Mouse (Mus musculus): Measurements from ENCODE around the gene Fcrl6. TPM values are rescaled to one million over a fixed set of nuclear protein-coding genes. Genes with fewer than 3 reads are reported as not detected.

Fcrl6 gene
- polyA plus RNA-seq, 1 experiment from 2014 or later: not detected

- peak overlapping the region; percentile 97 for H3K4me2 ChIP-seq (ENCODE audit: low read length)
- H3K27ac ChIP-seq: peak overlapping the region; percentile 73
- H3K36me3 ChIP-seq (ENCODE audit: insufficient read depth, low read length): no peaks in the 10 kb centered on the region
- under 1% methylated on average over 64 of the region's 66 CpGs for WGBS
- peaks cover 6% of the 10 kb centered on the region; the same call in 1 of the 2 replicates for H3K4me1 ChIP-seq (replicated peaks; ENCODE audit: insufficient read depth, low read length)
- peaks cover 5% of the 10 kb centered on the region; the same call in 1 of the 2 replicates for H3K27me3 ChIP-seq (ENCODE audit: insufficient read depth, low read length)
- ATAC-seq (replicated peaks; ENCODE audit: low FRiP score, low read depth): peak; percentile 90
- peak overlapping the region; percentile 64 for H3K9ac ChIP-seq (ENCODE audit: low read depth, low read length)
- peak; percentile 90 for DNase-seq (ENCODE audit: low spot score)
- peak; percentile 73 for TF ChIP-seq CTCF (IDR thresholded peaks at IDR 0.05; ENCODE audit: low read depth)
- no peaks in the 10 kb centered on the region for H3K9me3 ChIP-seq (replicated peaks; ENCODE audit: low read length)
- peak overlapping the region; percentile 61 for H3K4me3 ChIP-seq (replicated peaks; ENCODE audit: low read depth, low read length)
Observed at GRCm38 (mm10) chr1:172562641-172563464, 39.5 kb downstream of the Fcrl6 start.

DNA sequence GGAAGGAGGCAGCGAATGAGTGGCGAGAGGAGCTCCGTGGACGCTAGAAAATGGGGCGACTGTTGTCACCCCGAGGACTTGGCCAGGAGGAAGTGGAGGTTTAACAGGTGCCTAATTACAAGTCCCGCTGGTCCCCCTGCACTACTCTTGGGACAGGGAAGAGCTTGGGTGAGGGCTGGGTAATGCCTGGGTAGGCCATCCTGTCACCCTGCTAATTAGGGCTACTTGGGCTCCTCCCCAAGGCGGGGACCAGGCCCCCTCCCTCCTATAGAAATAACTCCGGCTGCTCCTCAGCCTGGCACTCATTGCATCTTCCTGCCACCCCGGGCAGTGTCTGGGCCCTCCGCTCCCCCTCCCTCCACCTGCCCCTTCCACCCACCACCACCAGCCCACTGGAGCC lies 46.7 kb downstream of the Fcrl6 start, which contains the start of gene Vsig8:
Gene Vsig8 (plus strand): TSS at position 301 of the 400 bp plus-strand sequence.
- H3K27me3 ChIP-seq (ENCODE audit: insufficient read depth, low read length): no peaks in the 10 kb centered on the region
- H3K9ac ChIP-seq (ENCODE audit: low read depth, low read length): no peak within 1 kb of the TSS
- peaks cover 6% of the 10 kb centered on the region; the same call in 1 of the 2 replicates for H3K4me1 ChIP-seq (replicated peaks; ENCODE audit: insufficient read depth, low read length)
- no peak within 1 kb of the TSS for H3K27ac ChIP-seq
- WGBS: 68% methylated on average over 11 of the region's 11 CpGs
- ATAC-seq (replicated peaks; ENCODE audit: low FRiP score, low read depth) (no peak), DNase-seq (ENCODE audit: low spot score) (no peak)
- no peak for TF ChIP-seq CTCF (IDR thresholded peaks at IDR 0.05; ENCODE audit: low read depth)
- no peak within 1 kb of the TSS for H3K4me2 ChIP-seq (ENCODE audit: low read length)
- H3K4me3 ChIP-seq (replicated peaks; ENCODE audit: low read depth, low read length): no peak within 1 kb of the TSS
- no peaks in the 10 kb centered on the region for H3K9me3 ChIP-seq (replicated peaks; ENCODE audit: low read length)
- H3K36me3 ChIP-seq (ENCODE audit: insufficient read depth, low read length): no peaks in the 10 kb centered on the region

GRCm38 (mm10) chr1:172552623-172553022 lies 49.7 kb downstream of the Fcrl6 start:
- 48% methylated on average over 1 of the region's 1 CpGs for WGBS
- Histone ChIP-seq H3K4me2 (ENCODE audit: low read length) (no peak overlapping the region), H3K27me3 (ENCODE audit: insufficient read depth, low read length) (no peaks in the 10 kb centered on the region), H3K9me3 (replicated peaks; ENCODE audit: low read length) (no peaks in the 10 kb centered on the region), H3K36me3 (ENCODE audit: insufficient read depth, low read length) (no peaks in the 10 kb centered on the region), H3K27ac (no peak overlapping the region), H3K4me3 (replicated peaks; ENCODE audit: low read depth, low read length) (no peak overlapping the region), H3K9ac (ENCODE audit: low read depth, low read length) (no peak overlapping the region), H3K4me1 (replicated peaks; ENCODE audit: insufficient read depth, low read length) (peaks cover 19% of the 10 kb centered on the region; the same call in 1 of the 2 replicates)
- TF ChIP-seq CTCF (IDR thresholded peaks at IDR 0.05; ENCODE audit: low read depth): no peak
- peak; percentile 57 for DNase-seq (ENCODE audit: low spot score)
- no peak for ATAC-seq (replicated peaks; ENCODE audit: low FRiP score, low read depth)

DNA sequence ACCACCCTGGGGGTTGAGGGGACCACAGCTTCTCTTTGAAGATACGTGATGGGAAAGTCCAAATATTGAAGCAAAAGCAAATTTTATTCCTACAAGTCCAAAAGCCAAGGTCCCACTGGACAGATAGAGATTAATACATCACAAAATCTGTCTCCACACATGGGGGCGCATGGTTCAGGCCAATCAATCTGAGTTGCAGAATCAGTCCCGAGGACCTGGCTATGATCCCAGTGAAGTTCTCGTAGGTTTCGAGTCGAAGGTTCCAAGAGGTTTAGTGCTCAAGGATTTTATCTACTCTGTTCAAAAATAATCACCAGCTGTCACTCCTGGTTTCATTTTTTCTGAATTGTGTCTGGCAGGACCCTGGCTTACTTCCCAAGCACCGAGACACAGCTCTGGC lies 51.3 kb downstream of the Fcrl6 start:
- Histone ChIP-seq H3K4me2 (ENCODE audit: low read length) (peak overlapping the region; percentile 59), H3K27me3 (ENCODE audit: insufficient read depth, low read length) (no peaks in the 10 kb centered on the region), H3K9ac (ENCODE audit: low read depth, low read length) (0 out of 2 replicates have a peak overlapping the region, but pooled peaks have one; percentile 46), H3K9me3 (replicated peaks; ENCODE audit: low read length) (no peaks in the 10 kb centered on the region), H3K36me3 (ENCODE audit: insufficient read depth, low read length) (no peaks in the 10 kb centered on the region), H3K4me3 (replicated peaks; ENCODE audit: low read depth, low read length) (peak overlapping the region; percentile 42), H3K4me1 (replicated peaks; ENCODE audit: insufficient read depth, low read length) (peaks cover 19% of the 10 kb centered on the region; the same call in 1 of the 2 replicates), H3K27ac (no peak overlapping the region)
- no peak for DNase-seq (ENCODE audit: low spot score)
- WGBS: 41% methylated on average over 7 of the region's 7 CpGs
- no peak for ATAC-seq (replicated peaks; ENCODE audit: low FRiP score, low read depth)
- TF ChIP-seq CTCF (IDR thresholded peaks at IDR 0.05; ENCODE audit: low read depth): no peak

GRCm38 (mm10) chr1:172550551-172550951 lies 51.8 kb downstream of the Fcrl6 start:
- 0% methylated on average over 8 of the region's 8 CpGs for WGBS
- Histone ChIP-seq H3K36me3 (ENCODE audit: insufficient read depth, low read length) (no peaks in the 10 kb centered on the region), H3K27ac (peak overlapping the region; percentile 58; the same call in 1 of the 2 replicates), H3K4me1 (replicated peaks; ENCODE audit: insufficient read depth, low read length) (peaks cover 19% of the 10 kb centered on the region; the same call in 1 of the 2 replicates), H3K4me3 (replicated peaks; ENCODE audit: low read depth, low read length) (peak overlapping the region; percentile 42), H3K4me2 (ENCODE audit: low read length) (peak overlapping the region; percentile 59), H3K9me3 (replicated peaks; ENCODE audit: low read length) (no peaks in the 10 kb centered on the region), H3K27me3 (ENCODE audit: insufficient read depth, low read length) (no peaks in the 10 kb centered on the region), H3K9ac (ENCODE audit: low read depth, low read length) (peak overlapping the region; percentile 46)
- no peak for TF ChIP-seq CTCF (IDR thresholded peaks at IDR 0.05; ENCODE audit: low read depth)
- DNase-seq (ENCODE audit: low spot score): peak; percentile 87
- ATAC-seq (replicated peaks; ENCODE audit: low FRiP score, low read depth): peak; percentile 91

DNA sequence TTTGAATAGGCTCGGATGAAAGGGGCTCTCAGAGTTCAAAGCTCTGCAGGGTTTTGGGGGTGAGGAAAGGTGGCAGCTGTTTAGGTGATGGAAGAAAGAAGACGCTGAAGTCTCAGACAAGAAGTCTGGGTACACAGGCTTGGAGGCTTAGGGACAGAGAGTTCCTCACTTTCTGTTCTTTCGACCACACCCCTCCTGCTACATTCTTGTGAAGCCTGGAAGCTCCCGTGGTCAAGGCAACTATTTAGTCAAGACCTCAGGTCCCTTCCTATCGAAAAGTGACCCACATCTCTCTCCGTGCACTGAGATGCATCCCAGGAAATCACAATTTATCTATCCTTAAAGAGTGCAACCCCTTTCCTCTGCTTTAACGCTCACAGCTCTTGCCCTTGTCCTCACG lies 52.6 kb downstream of the Fcrl6 start:
- DNase-seq (ENCODE audit: low spot score) (no peak), ATAC-seq (replicated peaks; ENCODE audit: low FRiP score, low read depth) (no peak)
- H3K36me3 ChIP-seq (ENCODE audit: insufficient read depth, low read length): no peaks in the 10 kb centered on the region
- no peak for TF ChIP-seq CTCF (IDR thresholded peaks at IDR 0.05; ENCODE audit: low read depth)
- WGBS: 8% methylated on average over 8 of the region's 8 CpGs
- no peaks in the 10 kb centered on the region for H3K9me3 ChIP-seq (replicated peaks; ENCODE audit: low read length)
- peak overlapping the region; percentile 42 for H3K4me3 ChIP-seq (replicated peaks; ENCODE audit: low read depth, low read length)
- H3K9ac ChIP-seq (ENCODE audit: low read depth, low read length): peak overlapping the region; percentile 46; the same call in 1 of the 2 replicates
- H3K27me3 ChIP-seq (ENCODE audit: insufficient read depth, low read length): no peaks in the 10 kb centered on the region
- no peak overlapping the region for H3K27ac ChIP-seq
- H3K4me2 ChIP-seq (ENCODE audit: low read length): peak overlapping the region; percentile 59
- peaks cover 19% of the 10 kb centered on the region; the same call in 1 of the 2 replicates for H3K4me1 ChIP-seq (replicated peaks; ENCODE audit: insufficient read depth, low read length)
